Comparison of ENCODE assay signal across 8 mouse cellular contexts in genomic region chr11:94936045-94936444, GRCm38 (mm10). TPM values are rescaled to one million over a fixed set of nuclear protein-coding genes. Genes with fewer than 3 reads are reported as not detected.
DNase-seq lines count a peak whose midpoint lies in the region; ATAC-seq lines count a peak whose summit lies in the region.

Col1a1 (plus strand) TSS chr11:94936224.

- 11% methylated on average over 19 of the region's 19 CpGs for WGBS in forebrain, embryonic 11.5 days
- 14% methylated on average over 19 of the region's 19 CpGs for WGBS in limb, embryonic 11.5 days
- WGBS in midbrain, embryonic 14.5 days, result 15% methylated on average over 19 of the region's 19 CpGs

- no peak for DNase-seq in layer of hippocampus, postnatal 36 days
- no peak for DNase-seq in layer of hippocampus, adult 8-10 months (ENCODE audit: low spot score in 2 of 2)
- DNase-seq in forebrain, embryonic 11.5 days (ENCODE audit: low spot score), result no peak
- DNase-seq in heart, postnatal 14 days, result peak; percentile 83 to 84
- DNase-seq in limb, embryonic 11.5 days (ENCODE audit: low spot score), result peak; percentile 62
- DNase-seq in midbrain, embryonic 14.5 days, result no peak
- no peak for DNase-seq in cerebellum, postnatal 4 days (ENCODE audit: low spot score in 2 of 2)

- H3K4me2 ChIP-seq in forebrain, embryonic 11.5 days (ENCODE audit: low read depth, low read length, severe bottlenecking), result peak within 1 kb of the TSS; percentile 55
- peak within 1 kb of the TSS; percentile 79 for H3K4me2 ChIP-seq in limb, embryonic 11.5 days (ENCODE audit: low read depth, severe bottlenecking)
- H3K4me2 ChIP-seq in midbrain, embryonic 14.5 days (ENCODE audit: low read length), result peak within 1 kb of the TSS; percentile 53

- peak within 1 kb of the TSS; percentile 28 for H3K9ac ChIP-seq in forebrain, embryonic 11.5 days (ENCODE audit: low read length)
- H3K9ac ChIP-seq in limb, embryonic 11.5 days (ENCODE audit: low read length), result peak within 1 kb of the TSS; percentile 32
- no peak within 1 kb of the TSS for H3K9ac ChIP-seq in midbrain, embryonic 14.5 days (replicated peaks; ENCODE audit: low read length)

- no peak within 1 kb of the TSS for H3K27ac ChIP-seq in forebrain, embryonic 11.5 days (ENCODE audit: low read depth, low read length)
- peak within 1 kb of the TSS; percentile 43; the same call in 1 of the 2 replicates for H3K27ac ChIP-seq in limb, embryonic 11.5 days (replicated peaks; ENCODE audit: low read depth, low read length)
- no peak within 1 kb of the TSS for H3K27ac ChIP-seq in midbrain, embryonic 14.5 days (replicated peaks; ENCODE audit: low read depth, low read length)

- H3K4me3 ChIP-seq in forebrain, embryonic 11.5 days (ENCODE audit: low read depth, low read length), result peak within 1 kb of the TSS; percentile 29
- H3K4me3 ChIP-seq in limb, embryonic 11.5 days (ENCODE audit: low read depth, low read length), result peak within 1 kb of the TSS; percentile 43
- no peak within 1 kb of the TSS; the same call in 1 of the 2 replicates for H3K4me3 ChIP-seq in midbrain, embryonic 14.5 days (replicated peaks; ENCODE audit: low read depth, low read length)

- peaks cover 3% of the 10 kb centered on the region; the same call in 1 of the 2 replicates for H3K4me1 ChIP-seq in forebrain, embryonic 11.5 days (replicated peaks; ENCODE audit: control insufficient read depth, insufficient read depth, low read length)
- peaks cover 29% of the 10 kb centered on the region for H3K4me1 ChIP-seq in limb, embryonic 11.5 days (ENCODE audit: control insufficient read depth, insufficient read depth, low read length)
- H3K4me1 ChIP-seq in midbrain, embryonic 14.5 days (ENCODE audit: control insufficient read depth, insufficient read depth, low read length), result peaks cover 9% of the 10 kb centered on the region; the same call in 1 of the 2 replicates

- no peaks in the 10 kb centered on the region for H3K9me3 ChIP-seq in forebrain, embryonic 11.5 days (ENCODE audit: control insufficient read depth, low read length)
- H3K9me3 ChIP-seq in limb, embryonic 11.5 days (ENCODE audit: control insufficient read depth, low read length), result no peaks in the 10 kb centered on the region
- no peaks in the 10 kb centered on the region for H3K9me3 ChIP-seq in midbrain, embryonic 14.5 days (ENCODE audit: control insufficient read depth, low read length)

- H3K36me3 ChIP-seq in forebrain, embryonic 11.5 days (ENCODE audit: control insufficient read depth, insufficient read depth, low read length), result no peaks in the 10 kb centered on the region
- H3K36me3 ChIP-seq in limb, embryonic 11.5 days (ENCODE audit: control insufficient read depth, insufficient read depth, low read length), result peaks cover 3% of the 10 kb centered on the region
- no peaks in the 10 kb centered on the region for H3K36me3 ChIP-seq in midbrain, embryonic 14.5 days (ENCODE audit: control insufficient read depth, insufficient read depth, low read length)

- intact Hi-C loops in heart, postnatal 14 days (cut with DNase I), result loop anchor here (5.0 kb wide), 3 partner anchors 106 to 204 kb away; partner anchors contain the start of gene Pdk2

- H3K27me3 ChIP-seq in forebrain, embryonic 11.5 days (ENCODE audit: control insufficient read depth, insufficient read depth, low read length), result peaks cover 39% of the 10 kb centered on the region
- no peaks in the 10 kb centered on the region for H3K27me3 ChIP-seq in limb, embryonic 11.5 days (ENCODE audit: control insufficient read depth, insufficient read depth, low read length)
- H3K27me3 ChIP-seq in midbrain, embryonic 14.5 days (ENCODE audit: control insufficient read depth, insufficient read depth, low read length), result peaks cover 34% of the 10 kb centered on the region

- no peak for ATAC-seq in forebrain, embryonic 11.5 days (replicated peaks; ENCODE audit: low FRiP score)
- no peak; the same call in 1 of the 2 replicates for ATAC-seq in limb, embryonic 11.5 days (ENCODE audit: insufficient number of reproducible peaks, low FRiP score, low TSS enrichment, low read depth)
- no peak for ATAC-seq in midbrain, embryonic 14.5 days (ENCODE audit: low FRiP score, low TSS enrichment)
- no peak for ATAC-seq in granulocyte monocyte progenitor cell, adult 5-6 weeks (replicated peaks; ENCODE audit: poor library complexity, severe bottlenecking)

RNA-seq across cellular contexts. Expression of gene Col1a1, which starts in this region (rescaled TPM):
- total RNA-seq in layer of hippocampus, postnatal 36 days (2021), result 10 to 100 TPM; 12.0 to 18.6 TPM
- total RNA-seq in layer of hippocampus, adult 8-10 months (2022), result 1 to 10 TPM; 6.6 to 7.8 (median 7.3) TPM
- polyA plus RNA-seq in forebrain, embryonic 11.5 days (2014; fragmentation: Nextera tagmentation; extraction: Ambion mirVana), result 163 and 164 TPM in 2 replicates
- 100 to 1,000 TPM; 475 to 551 TPM for total RNA-seq in heart, postnatal 14 days (2021)
- polyA plus RNA-seq in limb, embryonic 11.5 days (2014; fragmentation: Nextera tagmentation; extraction: Ambion mirVana), result 89.0 and 102 TPM in 2 replicates
- polyA plus RNA-seq in midbrain, embryonic 14.5 days (2014; fragmentation: Nextera tagmentation; extraction: Ambion mirVana), result 0.98 and 64.7 TPM in 2 replicates
- total RNA-seq in granulocyte monocyte progenitor cell, adult 5-6 weeks (2014; fragmentation: Nextera tagmentation), result not detected in 2 replicates
- not detected in 2 replicates for total RNA-seq in granulocyte monocyte progenitor cell, adult 5-6 weeks (2017)

Comparison
In these comparisons a context has a peak if more than half of its experiments do, and no peak if none do; other contexts are left out.
1. RNA of gene Col1a1 (total RNA-seq): 475 to 551 TPM in heart, postnatal 14 days; 12.0 to 18.6 TPM in layer of hippocampus, postnatal 36 days, 6.6 to 7.8 TPM in layer of hippocampus, adult 8-10 months and not detected in granulocyte monocyte progenitor cell, adult 5-6 weeks; every median in the first group is over 10 times any median in the second.
2. DNase-seq: peak in heart, postnatal 14 days (2 of 2) and limb, embryonic 11.5 days (single experiment); none in layer of hippocampus, postnatal 36 days (0 of 2), layer of hippocampus, adult 8-10 months (0 of 2), forebrain, embryonic 11.5 days (single experiment), midbrain, embryonic 14.5 days (single experiment) and cerebellum, postnatal 4 days (0 of 2).
3. Peak in every context shown above with its lines, with median percentiles within 50 percentile points of each other: H3K4me2 ChIP-seq.